Mouse (Mus musculus): ENCODE data around the gene Ddx41. TPM values are rescaled to one million over a fixed set of nuclear protein-coding genes. Genes with fewer than 3 reads are reported as not detected.

Ddx41 gene
- polyA plus RNA-seq, 1 experiment from 2014 or later = 39.9 TPM

DNA sequence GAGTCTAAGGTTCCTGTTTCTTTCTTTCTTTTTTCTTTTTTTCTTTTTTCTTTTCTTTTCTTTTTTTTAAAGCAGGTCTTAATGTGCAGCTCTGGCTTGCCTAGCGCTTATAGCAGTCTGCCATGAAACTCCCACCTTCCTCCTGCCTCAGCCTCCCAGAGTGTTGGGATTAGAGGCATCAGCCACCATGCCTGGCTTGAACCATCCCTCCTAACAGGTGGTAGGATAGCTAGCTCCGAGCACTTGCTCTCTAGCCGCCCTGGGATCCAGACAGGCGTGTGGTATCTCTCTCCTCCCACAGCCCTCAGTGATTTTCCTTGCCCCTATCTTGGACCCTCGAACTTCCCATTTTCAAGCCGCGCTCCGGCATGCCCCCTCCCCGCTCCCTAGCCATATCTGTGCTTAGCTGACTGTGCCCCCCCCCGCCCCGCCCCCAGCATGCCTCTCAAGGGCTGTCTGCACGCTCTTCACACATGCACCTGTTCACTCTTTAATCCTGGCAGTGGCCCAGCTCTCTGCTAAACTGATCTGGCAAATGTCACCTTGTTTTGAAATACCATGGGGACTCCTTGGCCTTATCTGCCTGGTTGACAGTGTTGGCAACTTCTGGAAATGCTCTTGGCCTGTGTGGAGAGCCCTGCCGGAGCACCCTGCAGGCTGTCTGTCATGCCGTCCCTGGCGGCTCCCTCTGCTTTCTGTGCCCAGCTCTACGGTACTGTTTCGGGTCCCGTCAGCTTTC lies 41.4 kb downstream of the Ddx41 start:
- Histone ChIP-seq H3K9ac (ENCODE audit: low read depth, low read length) (no peak overlapping the region), H3K9me3 (replicated peaks; ENCODE audit: control insufficient read depth, low read length) (no peaks in the 10 kb centered on the region), H3K36me3 (ENCODE audit: control insufficient read depth, insufficient read depth, low read length) (peaks cover 8% of the 10 kb centered on the region), H3K27ac (ENCODE audit: low read depth, low read length) (no peak overlapping the region), H3K4me3 (ENCODE audit: low read depth, low read length) (no peak overlapping the region), H3K4me2 (peak overlapping the region; percentile 19), H3K27me3 (ENCODE audit: control insufficient read depth, insufficient read depth, low read length) (peaks cover 45% of the 10 kb centered on the region), H3K4me1 (ENCODE audit: control insufficient read depth, insufficient read depth, low read length) (peaks cover 20% of the 10 kb centered on the region)
- WGBS (ENCODE audit: insufficient replicate concordance) = 5% methylated on average over 18 of the region's 18 CpGs
- peak; percentile 68 for ATAC-seq (replicated peaks; ENCODE audit: insufficient number of reproducible peaks, low FRiP score, low TSS enrichment)

DNA sequence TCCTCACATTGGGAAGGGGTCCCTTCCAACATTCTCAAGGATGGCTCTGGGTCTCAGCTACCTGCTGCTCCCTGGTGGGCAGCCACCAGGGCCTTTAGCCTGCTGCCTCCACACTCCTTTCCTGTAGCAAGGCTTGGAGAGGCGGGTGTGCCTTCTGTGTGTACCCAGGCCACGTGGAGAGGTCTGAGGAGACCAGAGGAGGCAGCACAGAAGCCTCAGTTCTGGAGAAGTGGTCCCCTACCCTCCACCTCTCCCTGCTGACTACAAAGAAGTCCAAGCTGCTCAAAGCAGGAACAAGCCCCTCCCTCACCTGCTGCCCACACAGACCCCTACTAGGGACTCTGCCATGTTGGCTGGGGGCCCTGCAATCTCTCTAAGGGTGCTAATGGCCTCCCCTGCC lies 42.2 kb downstream of the Ddx41 start:
- 7% methylated on average over 2 of the region's 2 CpGs for WGBS (ENCODE audit: insufficient replicate concordance)
- no peak overlapping the region for H3K27ac ChIP-seq (ENCODE audit: low read depth, low read length)
- 0 out of 2 replicates have a peak overlapping the region, but pooled peaks have one; percentile 10 for H3K9ac ChIP-seq (ENCODE audit: low read depth, low read length)
- no peaks in the 10 kb centered on the region for H3K9me3 ChIP-seq (replicated peaks; ENCODE audit: control insufficient read depth, low read length)
- H3K4me3 ChIP-seq (ENCODE audit: low read depth, low read length) = no peak overlapping the region
- peaks cover 47% of the 10 kb centered on the region for H3K27me3 ChIP-seq (ENCODE audit: control insufficient read depth, insufficient read depth, low read length)
- H3K36me3 ChIP-seq (ENCODE audit: control insufficient read depth, insufficient read depth, low read length) = peaks cover 8% of the 10 kb centered on the region; the same call in 1 of the 2 replicates
- H3K4me2 ChIP-seq = no peak overlapping the region
- peaks cover 20% of the 10 kb centered on the region for H3K4me1 ChIP-seq (ENCODE audit: control insufficient read depth, insufficient read depth, low read length)
- ATAC-seq (replicated peaks; ENCODE audit: insufficient number of reproducible peaks, low FRiP score, low TSS enrichment) = no peak

DNA sequence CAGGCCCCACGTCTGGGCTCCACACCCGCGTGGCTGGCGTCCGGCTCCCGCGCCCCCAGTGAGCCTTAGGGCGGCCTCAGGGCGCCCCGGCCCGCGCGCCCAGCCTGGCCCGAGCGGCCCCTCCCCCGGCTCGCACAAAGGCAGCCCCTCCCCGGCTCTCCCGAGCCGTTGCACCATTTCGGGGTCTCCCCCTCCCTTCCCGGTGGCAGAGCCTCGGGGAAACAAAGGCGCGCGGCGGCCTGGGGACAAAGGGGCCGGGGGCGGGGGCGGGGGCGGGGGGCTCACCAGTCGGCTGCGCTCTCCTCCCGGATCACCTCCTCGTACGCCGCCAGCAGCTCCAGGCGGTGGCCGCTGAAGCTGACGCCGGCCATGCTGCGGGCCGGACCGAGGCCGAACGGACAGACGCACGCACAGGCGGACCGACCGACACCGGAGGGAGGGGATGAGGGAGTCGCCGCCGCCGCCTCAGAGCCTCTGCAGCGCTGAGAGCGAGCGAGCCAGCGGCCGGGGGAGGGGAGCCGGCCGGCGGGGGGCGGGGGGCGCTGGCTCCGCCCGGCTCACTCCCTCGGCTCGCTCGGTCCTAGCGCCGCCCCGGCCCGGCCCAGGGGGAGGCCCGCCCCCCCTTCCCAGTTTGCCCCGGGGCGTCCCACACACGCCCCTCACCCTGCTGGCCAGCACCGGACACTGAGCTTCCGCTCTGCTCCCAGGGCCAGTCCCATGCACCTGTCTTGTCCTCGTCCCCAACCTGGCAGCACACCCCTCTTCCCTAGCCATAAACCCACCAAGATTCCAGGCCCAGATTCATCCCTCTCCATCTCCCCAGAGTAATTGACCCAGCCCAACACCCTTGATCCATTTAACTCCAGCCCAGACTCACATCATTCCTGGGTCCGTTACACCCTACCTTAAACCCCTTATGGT lies 48.6 kb downstream of the Ddx41 start, which contains the start of gene Dbn1:
Dbn1 (minus strand) TSS at position 534 of the 921 bp plus-strand sequence.
- peak within 1 kb of the TSS; percentile 87 for H3K4me3 ChIP-seq (ENCODE audit: low read depth, low read length)
- H3K27ac ChIP-seq (ENCODE audit: low read depth, low read length) = peak within 1 kb of the TSS; percentile 84
- ATAC-seq (replicated peaks; ENCODE audit: insufficient number of reproducible peaks, low FRiP score, low TSS enrichment) = peak; percentile 76
- H3K9ac ChIP-seq (ENCODE audit: low read depth, low read length) = peak within 1 kb of the TSS; percentile 88
- H3K4me2 ChIP-seq = peak within 1 kb of the TSS; percentile 86
- H3K4me1 ChIP-seq (ENCODE audit: control insufficient read depth, insufficient read depth, low read length) = peaks cover 31% of the 10 kb centered on the region
- no peaks in the 10 kb centered on the region for H3K36me3 ChIP-seq (ENCODE audit: control insufficient read depth, insufficient read depth, low read length)
- H3K27me3 ChIP-seq (ENCODE audit: control insufficient read depth, insufficient read depth, low read length) = peaks cover 60% of the 10 kb centered on the region
- H3K9me3 ChIP-seq (replicated peaks; ENCODE audit: control insufficient read depth, low read length) = no peaks in the 10 kb centered on the region
- under 1% methylated on average over 48 of the region's 83 CpGs for WGBS (ENCODE audit: insufficient replicate concordance)

DNA sequence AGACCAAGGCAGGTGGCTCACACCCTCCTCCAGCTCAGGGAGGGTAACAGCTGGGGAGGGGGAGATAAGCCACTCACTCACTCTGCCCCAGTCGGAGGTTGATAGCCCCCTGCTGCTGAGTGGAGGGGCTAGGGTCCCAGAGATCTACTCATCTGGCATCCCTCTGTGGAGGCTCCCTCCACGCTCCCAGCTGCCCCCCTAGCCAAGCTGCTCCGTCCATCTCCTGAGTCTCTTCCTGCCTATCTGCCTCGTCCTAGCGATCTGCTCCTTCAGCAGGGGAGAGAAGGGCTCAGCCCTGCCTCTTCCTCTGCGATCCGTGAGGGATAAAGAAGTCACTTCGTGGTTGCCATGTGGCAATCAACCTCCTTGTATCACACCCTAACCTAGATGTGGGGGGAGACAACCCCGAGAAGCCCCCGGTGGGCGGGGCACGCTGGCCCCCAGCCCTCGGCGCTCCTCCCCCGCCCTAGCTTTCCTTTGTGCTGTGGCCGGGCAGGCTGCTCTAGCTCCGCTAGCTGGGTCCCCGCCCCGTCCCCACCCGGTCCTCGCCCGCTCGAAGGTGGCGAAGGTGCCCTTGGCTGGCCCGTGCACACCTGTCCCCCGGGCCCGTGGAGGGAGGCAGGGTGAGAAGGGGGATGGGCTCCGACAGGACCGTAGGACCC lies 49.4 kb downstream of the Ddx41 start:
- Histone ChIP-seq H3K27me3 (ENCODE audit: control insufficient read depth, insufficient read depth, low read length) (peaks cover 52% of the 10 kb centered on the region), H3K36me3 (ENCODE audit: control insufficient read depth, insufficient read depth, low read length) (peaks cover 5% of the 10 kb centered on the region; the same call in 1 of the 2 replicates), H3K4me3 (ENCODE audit: low read depth, low read length) (peak overlapping the region; percentile 87), H3K9ac (ENCODE audit: low read depth, low read length) (peak overlapping the region; percentile 88), H3K4me1 (ENCODE audit: control insufficient read depth, insufficient read depth, low read length) (peaks cover 36% of the 10 kb centered on the region), H3K4me2 (peak overlapping the region; percentile 86), H3K27ac (ENCODE audit: low read depth, low read length) (peak overlapping the region; percentile 84), H3K9me3 (replicated peaks; ENCODE audit: control insufficient read depth, low read length) (no peaks in the 10 kb centered on the region)
- under 1% methylated on average over 29 of the region's 29 CpGs for WGBS (ENCODE audit: insufficient replicate concordance)
- ATAC-seq (replicated peaks; ENCODE audit: insufficient number of reproducible peaks, low FRiP score, low TSS enrichment) = peak; percentile 33

DNA sequence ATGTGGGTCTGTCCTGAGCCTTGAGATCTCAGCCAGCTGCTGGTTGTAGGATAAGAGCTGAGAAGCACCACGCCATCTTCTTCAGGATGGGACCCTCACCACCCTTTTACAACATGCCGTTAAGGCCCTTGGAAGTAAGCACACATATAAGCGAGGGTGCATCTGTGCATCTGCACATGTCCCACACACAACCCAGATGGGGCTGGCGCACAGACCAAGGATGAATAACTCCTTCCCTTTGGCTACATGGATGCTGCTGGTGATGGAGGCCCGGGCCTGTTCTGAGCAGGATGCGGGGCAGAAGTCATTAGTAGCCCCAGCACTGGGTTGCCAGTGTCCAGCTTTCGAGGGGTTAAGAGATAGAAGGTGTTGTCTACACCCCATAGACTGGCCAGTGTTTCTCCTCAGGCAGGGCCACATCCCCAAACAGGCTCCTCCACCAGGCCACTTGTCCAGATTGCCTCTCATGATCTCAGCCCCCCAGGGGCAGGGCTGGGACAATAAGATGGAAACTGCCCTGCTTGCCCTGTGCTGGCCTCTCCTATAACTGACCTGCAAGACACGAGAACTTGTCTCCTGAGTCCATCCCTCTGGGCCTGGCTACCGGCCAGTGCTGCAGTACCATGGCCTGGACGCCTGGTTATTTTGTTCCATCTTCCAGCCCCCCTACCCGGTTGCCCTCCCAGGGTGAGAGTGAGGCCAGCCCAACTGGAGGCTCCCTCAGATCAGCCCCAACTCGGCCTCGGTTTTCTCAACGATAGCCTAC lies 50.2 kb downstream of the Ddx41 start:
- H3K27ac ChIP-seq (ENCODE audit: low read depth, low read length) = no peak overlapping the region
- H3K27me3 ChIP-seq (ENCODE audit: control insufficient read depth, insufficient read depth, low read length) = peaks cover 50% of the 10 kb centered on the region
- H3K4me2 ChIP-seq = peak overlapping the region; percentile 86
- H3K4me1 ChIP-seq (ENCODE audit: control insufficient read depth, insufficient read depth, low read length) = peaks cover 36% of the 10 kb centered on the region
- no peak for ATAC-seq (replicated peaks; ENCODE audit: insufficient number of reproducible peaks, low FRiP score, low TSS enrichment)
- peak overlapping the region; percentile 88 for H3K9ac ChIP-seq (ENCODE audit: low read depth, low read length)
- no peaks in the 10 kb centered on the region for H3K9me3 ChIP-seq (replicated peaks; ENCODE audit: control insufficient read depth, low read length)
- peak overlapping the region; percentile 87 for H3K4me3 ChIP-seq (ENCODE audit: low read depth, low read length)
- H3K36me3 ChIP-seq (ENCODE audit: control insufficient read depth, insufficient read depth, low read length) = peaks cover 10% of the 10 kb centered on the region
- WGBS (ENCODE audit: insufficient replicate concordance) = 44% methylated on average over 14 of the region's 14 CpGs

DNA sequence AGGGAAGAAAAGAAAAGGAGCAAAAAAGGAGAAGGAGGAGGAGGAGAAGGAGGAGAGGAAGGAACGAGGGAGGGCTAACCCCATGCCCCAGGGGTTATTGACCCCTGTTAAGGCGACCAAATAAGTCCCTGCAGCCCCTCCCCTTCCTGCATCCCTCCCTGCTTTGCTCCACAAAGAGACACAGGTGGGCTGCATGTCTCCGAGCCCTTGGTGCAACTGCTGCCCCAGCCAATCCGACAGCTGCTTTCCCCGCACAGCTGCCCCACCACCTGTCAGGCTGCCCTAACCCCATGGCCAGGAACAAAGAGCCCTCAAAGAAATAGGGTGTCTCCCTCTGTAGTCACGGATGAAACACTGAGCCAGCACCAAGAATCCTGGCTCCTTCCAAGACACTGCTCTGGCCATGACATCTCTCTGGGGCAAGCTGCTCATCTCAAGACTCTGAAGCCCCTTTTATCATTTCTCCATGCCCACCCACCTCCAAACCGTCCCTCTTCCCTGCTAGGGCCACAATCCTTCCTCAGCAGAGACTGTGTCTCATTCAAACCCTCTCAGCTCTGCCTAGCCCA lies 51.9 kb downstream of the Ddx41 start:
- H3K4me1 ChIP-seq (ENCODE audit: control insufficient read depth, insufficient read depth, low read length) = peaks cover 36% of the 10 kb centered on the region
- peaks cover 17% of the 10 kb centered on the region for H3K36me3 ChIP-seq (ENCODE audit: control insufficient read depth, insufficient read depth, low read length)
- no peak for ATAC-seq (replicated peaks; ENCODE audit: insufficient number of reproducible peaks, low FRiP score, low TSS enrichment)
- 42% methylated on average over 7 of the region's 7 CpGs for WGBS (ENCODE audit: insufficient replicate concordance)
- peaks cover 44% of the 10 kb centered on the region for H3K27me3 ChIP-seq (ENCODE audit: control insufficient read depth, insufficient read depth, low read length)
- no peak overlapping the region for H3K4me3 ChIP-seq (ENCODE audit: low read depth, low read length)
- no peaks in the 10 kb centered on the region for H3K9me3 ChIP-seq (replicated peaks; ENCODE audit: control insufficient read depth, low read length)
- no peak overlapping the region for H3K27ac ChIP-seq (ENCODE audit: low read depth, low read length)
- no peak overlapping the region for H3K4me2 ChIP-seq
- no peak overlapping the region for H3K9ac ChIP-seq (ENCODE audit: low read depth, low read length)

DNA sequence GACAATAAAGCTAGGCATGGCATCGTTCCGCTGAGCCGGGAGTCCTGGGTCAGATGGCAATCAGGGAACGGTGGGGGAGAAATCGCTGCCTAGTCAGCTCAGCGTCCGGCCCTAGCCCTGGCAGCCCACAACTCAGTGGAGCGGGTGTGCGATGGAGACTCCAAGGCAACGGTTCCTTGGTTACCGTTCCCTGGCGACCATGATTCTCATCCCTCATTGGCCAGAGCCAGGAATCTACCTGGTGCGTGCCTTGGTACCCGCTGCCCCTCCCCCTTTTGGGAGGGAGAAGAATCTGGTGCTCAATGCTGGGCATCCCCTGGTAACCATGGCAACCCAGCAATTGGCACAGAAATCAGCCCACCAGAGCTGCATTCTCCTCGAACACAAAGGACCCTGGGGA lies 52.9 kb downstream of the Ddx41 start:
- Histone ChIP-seq H3K4me3 (ENCODE audit: low read depth, low read length) (no peak overlapping the region), H3K9me3 (replicated peaks; ENCODE audit: control insufficient read depth, low read length) (no peaks in the 10 kb centered on the region), H3K4me1 (ENCODE audit: control insufficient read depth, insufficient read depth, low read length) (peaks cover 39% of the 10 kb centered on the region), H3K27me3 (ENCODE audit: control insufficient read depth, insufficient read depth, low read length) (peaks cover 37% of the 10 kb centered on the region), H3K9ac (ENCODE audit: low read depth, low read length) (0 out of 2 replicates have a peak overlapping the region, but pooled peaks have one; percentile 22), H3K4me2 (no peak overlapping the region), H3K27ac (ENCODE audit: low read depth, low read length) (no peak overlapping the region), H3K36me3 (ENCODE audit: control insufficient read depth, insufficient read depth, low read length) (peaks cover 17% of the 10 kb centered on the region)
- no peak for ATAC-seq (replicated peaks; ENCODE audit: insufficient number of reproducible peaks, low FRiP score, low TSS enrichment)
- 54% methylated on average over 15 of the region's 15 CpGs for WGBS (ENCODE audit: insufficient replicate concordance)
